Mouse (Mus musculus) layer of hippocampus, postnatal 25 days (tissue): ENCODE data around the gene Zdhhc17. TPM values are rescaled to one million over a fixed set of nuclear protein-coding genes. Genes with fewer than 3 reads are reported as not detected.
A peak's percentile ranks its signal among the peaks of the same experiment; 100 is the strongest.

Experiments used
- DNase-seq, 2 experiments: peaks; one replicate each; pipeline ENCODE4 v3.0.0; 2022; ENCODE audit warnings: mixed read lengths in 2 of 2, low spot score in 1 of 2; ENCODE audit errors: extremely low spot score in 1 of 2
- total RNA-seq, 2 experiments: library from RNA; stranded (reverse); gene quantifications; 2 replicates each; pipeline ENCODE4 v1.2.3; 2021

The Zdhhc17 gene
- total RNA-seq = 10 to 100 TPM; 84.0 to 96.2 TPM

GRCm38 (mm10) chr10:111009641-111010479 is at the start of gene Zdhhc17:
TSS of gene Zdhhc17 (minus strand) at chr10:111010140.
- DNase-seq = peak; percentile 75 to 90

- DNase-seq = no peak
Measured at GRCm38 (mm10) chr10:111055770-111056169, 45.8 kb upstream of the Zdhhc17 start.

GRCm38 (mm10) chr10:111051606-111052005 is 41.7 kb upstream of the Zdhhc17 start:
- DNase-seq = no peak

GRCm38 (mm10) chr10:111050511-111050910 is 40.6 kb upstream of the Zdhhc17 start:
- no peak for DNase-seq

GRCm38 (mm10) chr10:111050061-111050460 is 40.1 kb upstream of the Zdhhc17 start:
- DNase-seq = no peak

- DNase-seq = no peak
Measured at GRCm38 (mm10) chr10:111047895-111048294, 38.0 kb upstream of the Zdhhc17 start.

GRCm38 (mm10) chr10:111040078-111040656 is 30.2 kb upstream of the Zdhhc17 start:
- no peak for DNase-seq

- DNase-seq = no peak
Measured at GRCm38 (mm10) chr10:111036851-111037250, 26.9 kb upstream of the Zdhhc17 start.

GRCm38 (mm10) chr10:111035134-111035533 is 25.2 kb upstream of the Zdhhc17 start:
- no peak for DNase-seq

GRCm38 (mm10) chr10:111031511-111032365 is 21.8 kb upstream of the Zdhhc17 start:
- peak in 1 of 2 experiments; percentile 20 for DNase-seq

- DNase-seq = no peak
Measured at GRCm38 (mm10) chr10:111030845-111031244, 20.9 kb upstream of the Zdhhc17 start.

GRCm38 (mm10) chr10:111026106-111026505 is 16.2 kb upstream of the Zdhhc17 start:
- no peak for DNase-seq

GRCm38 (mm10) chr10:111024746-111025145 is 14.8 kb upstream of the Zdhhc17 start:
- DNase-seq = no peak

GRCm38 (mm10) chr10:111014476-111014875 is 4.5 kb upstream of the Zdhhc17 start:
- peak in 1 of 2 experiments; percentile 56 for DNase-seq

GRCm38 (mm10) chr10:111013265-111013664 is 3.3 kb upstream of the Zdhhc17 start:
- no peak for DNase-seq

GRCm38 (mm10) chr10:111012496-111013038 is 2.6 kb upstream of the Zdhhc17 start:
- no peak for DNase-seq

- no peak for DNase-seq
Measured at GRCm38 (mm10) chr10:111011226-111011765, 1.4 kb upstream of the Zdhhc17 start.

- peak in 1 of 2 experiments; percentile 31 for DNase-seq
Measured at GRCm38 (mm10) chr10:111010480-111011225, 713 bp upstream of the Zdhhc17 start.

GRCm38 (mm10) chr10:111009113-111009640 is 763 bp downstream of the Zdhhc17 start:
- no peak for DNase-seq
